Mouse (Mus musculus): Measurements from ENCODE around the gene Polr2h.

DNA sequence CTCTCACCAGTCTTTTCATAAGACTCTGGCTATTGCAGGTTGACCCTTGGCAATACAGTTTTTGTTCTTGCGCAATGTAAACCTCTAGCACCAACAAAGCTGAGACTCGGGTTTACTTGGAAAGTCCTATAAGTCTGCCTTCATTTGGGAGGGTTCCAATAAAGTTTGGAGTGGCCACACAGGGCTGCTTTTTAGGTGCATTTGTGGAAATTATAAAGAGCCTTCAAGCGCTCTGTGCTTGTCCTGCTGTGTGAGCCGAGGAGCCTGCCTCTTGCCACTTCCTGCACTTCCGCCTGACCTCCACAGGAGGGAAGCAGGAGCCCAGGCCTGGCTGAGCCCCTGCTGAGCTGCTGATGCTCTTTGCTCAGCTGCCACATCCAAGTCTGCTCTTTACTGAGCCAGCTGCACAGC, 6.9 kb downstream of the Polr2h start:
- TF ChIP-seq CTCF (IDR thresholded peaks at IDR 0.05; ENCODE audit: low read depth, low read length) (peak; percentile 18; the same call in 1 of the 2 replicates), TAL1 (conservative IDR thresholded peaks at IDR 0.05; ENCODE audit: low read depth, low read length) (no peak), POLR2AphosphoS5 (IDR thresholded peaks at IDR 0.05; ENCODE audit: insufficient replicate concordance, low read depth, low read length) (no peak), GATA1 (IDR thresholded peaks at IDR 0.05; ENCODE audit: borderline replicate concordance, low read length) (no peak)

All from G1E (cell line).